Mouse (Mus musculus): ENCODE data around the gene Tube1.

DNA sequence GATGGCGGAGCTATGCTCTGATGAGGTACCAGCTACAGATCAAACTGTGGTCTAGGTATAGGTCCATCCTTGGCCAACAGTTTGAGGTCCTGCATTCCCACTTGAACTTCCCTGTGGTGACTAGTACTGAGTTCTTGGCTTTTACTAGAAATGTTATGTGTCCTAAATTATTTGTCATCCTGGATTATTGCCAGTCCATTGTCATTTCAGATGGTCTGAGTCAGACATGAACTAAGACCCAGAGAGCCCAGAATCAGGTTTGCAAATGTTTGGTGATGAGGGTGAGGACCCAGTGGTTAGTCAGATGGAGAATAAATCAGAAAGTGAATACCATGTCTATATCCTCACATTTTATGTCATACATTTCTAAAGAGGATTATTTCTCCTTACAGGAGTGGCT, 23.5 kb downstream of the Tube1 start:
- no peak for TF ChIP-seq CTCF (conservative IDR thresholded peaks at IDR 0.05; ENCODE audit: insufficient read depth, insufficient read length, low read depth, low read length)
- no peak for TF ChIP-seq POLR2A (IDR thresholded peaks at IDR 0.05; ENCODE audit: low read depth, low read length)

All from kidney, adult 2 months (tissue).